Mouse (Mus musculus): ENCODE results near the gene Cacna1a. TPM values are rescaled to one million over a fixed set of nuclear protein-coding genes. Genes with fewer than 3 reads are reported as not detected.

Gene Cacna1a
- polyA plus RNA-seq, 1 experiment: 10.4 TPM

- DNase-seq (ENCODE audit: low read depth): no peak
These were observed 151.1 kb downstream of the Cacna1a start for GRCm38 (mm10) chr8:84539376-84539775.

- DNase-seq (ENCODE audit: low read depth): no peak
These were observed 154.2 kb downstream of the Cacna1a start for GRCm38 (mm10) chr8:84542481-84542880.

- no peak for DNase-seq (ENCODE audit: low read depth)
These were observed 157.3 kb downstream of the Cacna1a start for GRCm38 (mm10) chr8:84545522-84545921.

DNA sequence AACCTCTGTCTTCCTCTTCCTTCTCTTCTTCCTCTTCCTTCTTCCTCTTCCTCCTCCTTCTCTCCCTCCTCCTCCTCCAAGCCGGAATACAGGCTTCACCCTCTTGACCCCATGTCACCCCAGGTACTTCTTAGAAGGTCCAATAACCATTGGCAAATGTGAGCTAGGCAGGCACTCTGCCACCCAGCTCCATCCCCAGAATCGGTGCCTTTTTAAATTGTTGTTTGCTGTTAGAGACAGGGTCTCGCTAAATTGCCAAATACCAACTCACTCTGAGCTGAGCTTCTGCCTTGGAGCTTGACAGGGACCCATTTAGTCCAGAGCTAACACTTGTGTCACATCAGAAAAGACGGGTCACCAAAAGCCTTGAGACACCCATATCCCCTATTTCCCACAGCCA lies 164.2 kb downstream of the Cacna1a start:
- no peak for DNase-seq (ENCODE audit: low read depth)

DNA sequence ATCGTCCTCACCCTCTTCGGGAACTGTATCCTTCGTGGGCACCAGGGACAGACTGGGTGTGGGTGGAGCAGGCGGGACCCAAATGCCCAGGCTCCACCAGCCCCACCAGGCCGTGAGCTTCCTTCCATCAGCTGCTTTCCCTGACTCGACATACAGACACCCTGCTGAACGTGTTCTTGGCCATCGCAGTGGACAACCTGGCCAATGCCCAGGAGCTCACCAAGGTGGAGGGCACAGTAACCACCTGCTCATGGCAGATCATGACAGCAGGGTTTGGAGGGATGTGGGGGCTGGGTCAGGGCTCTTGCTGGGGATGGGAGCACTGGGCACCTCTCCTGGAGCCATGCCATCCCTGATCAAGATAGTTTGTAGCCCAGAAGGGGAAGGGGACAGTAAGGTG lies 164.9 kb downstream of the Cacna1a start:
- DNase-seq (ENCODE audit: low read depth): no peak

DNA sequence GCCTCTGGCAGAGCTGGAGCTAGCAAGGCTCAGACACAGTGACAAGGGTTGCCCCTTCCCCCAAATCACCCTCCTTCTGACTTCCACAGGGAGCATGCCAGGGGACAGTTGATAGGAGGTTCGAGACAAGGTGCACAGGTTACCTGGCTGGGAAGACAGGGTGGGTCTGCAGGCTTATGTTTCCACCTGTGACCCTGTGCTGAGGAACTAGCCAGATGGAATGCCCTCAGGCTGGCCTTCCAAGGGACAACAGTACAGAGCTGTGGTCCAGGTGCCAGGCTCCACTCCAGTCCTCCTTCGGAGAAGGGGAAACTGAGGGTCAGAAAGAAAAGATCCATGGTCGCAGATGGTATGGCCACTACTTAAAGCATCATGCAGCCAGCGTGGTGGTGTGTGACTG lies 165.4 kb downstream of the Cacna1a start:
- no peak for DNase-seq (ENCODE audit: low read depth)

- no peak for DNase-seq (ENCODE audit: low read depth)
These were observed 166.2 kb downstream of the Cacna1a start for GRCm38 (mm10) chr8:84554301-84555027.

DNA sequence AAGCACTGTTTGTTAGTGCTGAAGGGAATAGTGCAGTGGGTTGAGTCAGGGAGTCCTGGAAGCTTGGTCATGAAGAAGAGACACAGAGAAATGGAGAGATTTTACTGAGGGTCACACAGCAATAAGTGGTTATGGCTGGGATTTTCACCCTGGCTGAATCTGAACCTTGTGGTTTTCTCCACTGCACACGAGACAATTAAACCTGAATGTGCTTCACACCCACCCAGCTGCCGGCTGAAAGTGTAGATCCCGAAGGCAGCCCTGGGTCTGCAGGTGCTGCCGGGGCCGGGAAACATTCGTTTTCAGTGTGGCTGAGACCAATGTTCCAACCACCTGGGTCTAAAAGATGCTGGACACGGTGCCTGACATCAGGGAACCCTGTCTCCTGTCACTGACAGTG lies 167.0 kb downstream of the Cacna1a start:
- no peak for DNase-seq (ENCODE audit: low read depth)

- DNase-seq (ENCODE audit: low read depth): no peak
These were observed 169.7 kb downstream of the Cacna1a start for GRCm38 (mm10) chr8:84557936-84558335.

GRCm38 (mm10) chr8:84559121-84559604 lies 170.9 kb downstream of the Cacna1a start:
- no peak for DNase-seq (ENCODE audit: low read depth)

GRCm38 (mm10) chr8:84561698-84562097 lies 173.5 kb downstream of the Cacna1a start:
- DNase-seq (ENCODE audit: low read depth): no peak

DNA sequence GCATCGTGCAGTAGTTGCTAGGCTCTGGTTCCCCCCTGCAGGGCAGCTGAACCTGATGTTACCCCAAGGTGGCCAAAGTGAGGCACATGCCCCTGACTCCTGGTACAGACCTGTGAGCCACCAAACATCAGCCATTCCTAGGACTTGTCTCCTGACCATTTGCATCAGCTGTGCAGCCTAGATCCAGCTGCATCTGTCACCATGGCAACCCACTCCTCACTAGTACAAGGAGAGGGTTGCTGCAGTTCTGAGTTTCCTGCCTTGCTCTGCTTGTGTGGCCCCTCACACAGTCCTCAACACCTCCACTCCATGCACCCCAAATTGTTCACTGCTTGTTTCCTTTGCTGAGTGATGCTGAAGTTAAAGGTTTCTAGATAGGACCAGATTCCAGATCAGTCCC lies 175.8 kb downstream of the Cacna1a start:
- no peak for DNase-seq (ENCODE audit: low read depth)

- no peak for DNase-seq (ENCODE audit: low read depth)
These were observed 177.5 kb downstream of the Cacna1a start for GRCm38 (mm10) chr8:84565577-84566360.

- DNase-seq (ENCODE audit: low read depth): no peak
These were observed 178.7 kb downstream of the Cacna1a start for GRCm38 (mm10) chr8:84566816-84567413.

DNA sequence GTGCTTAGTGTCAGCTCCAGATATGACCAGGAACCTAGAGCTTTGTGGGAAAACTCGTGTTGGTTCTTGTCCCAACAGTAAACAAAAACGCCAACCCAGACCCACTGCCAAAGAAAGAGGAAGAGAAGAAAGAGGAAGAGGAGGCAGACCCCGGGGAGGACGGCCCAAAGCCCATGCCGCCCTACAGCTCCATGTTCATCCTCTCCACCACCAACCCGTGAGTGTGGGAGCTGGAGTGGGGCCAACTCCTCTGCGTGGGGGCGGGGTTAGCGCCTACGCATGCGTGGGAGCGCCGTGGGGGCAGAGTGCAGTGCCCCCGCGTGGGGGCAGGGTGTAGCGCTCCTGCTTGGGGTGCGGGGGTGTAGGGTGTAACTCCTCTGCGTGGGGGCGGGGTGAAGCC lies 179.3 kb downstream of the Cacna1a start:
- no peak for DNase-seq (ENCODE audit: low read depth)

DNA sequence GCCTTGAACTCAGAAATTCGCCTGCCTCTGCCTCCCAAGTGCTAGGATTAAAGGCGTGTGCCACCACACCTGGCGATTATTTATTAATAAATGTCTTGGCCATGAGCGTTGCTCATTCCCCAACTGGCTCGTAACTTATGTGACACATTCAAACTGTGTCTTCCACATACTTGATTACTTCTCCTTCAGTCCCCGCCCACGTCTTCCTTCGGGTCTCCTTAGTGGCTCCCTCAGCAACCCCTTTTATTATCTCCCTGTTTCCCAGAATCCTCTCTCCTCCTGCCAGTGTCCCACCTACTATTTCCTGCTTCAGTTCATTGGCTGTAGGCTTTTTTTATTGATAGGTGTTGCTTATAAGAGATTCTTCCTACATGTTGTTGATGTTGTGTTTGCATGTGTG lies 180.5 kb downstream of the Cacna1a start:
- no peak for DNase-seq (ENCODE audit: low read depth)

GRCm38 (mm10) chr8:84569921-84570673 lies 181.9 kb downstream of the Cacna1a start:
- DNase-seq (ENCODE audit: low read depth): no peak

DNA sequence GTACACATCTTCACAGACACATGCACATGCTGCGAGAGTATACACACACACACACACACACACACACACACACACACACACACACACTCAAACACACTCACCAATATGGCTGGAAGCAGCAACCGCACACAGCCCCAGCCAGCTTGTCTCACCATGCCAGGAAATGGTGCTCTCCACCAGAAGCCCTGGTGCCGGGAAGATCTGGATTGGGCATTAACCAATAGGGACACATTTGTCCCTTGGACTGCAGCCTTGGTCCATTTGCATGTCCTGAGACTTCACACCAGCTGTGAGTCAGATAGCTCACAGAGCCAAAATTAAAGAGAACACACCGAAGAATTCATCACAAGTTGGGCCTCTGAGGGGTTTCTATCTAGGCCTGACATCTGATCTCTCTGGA lies 189.2 kb downstream of the Cacna1a start:
- no peak for DNase-seq (ENCODE audit: low read depth)

DNA sequence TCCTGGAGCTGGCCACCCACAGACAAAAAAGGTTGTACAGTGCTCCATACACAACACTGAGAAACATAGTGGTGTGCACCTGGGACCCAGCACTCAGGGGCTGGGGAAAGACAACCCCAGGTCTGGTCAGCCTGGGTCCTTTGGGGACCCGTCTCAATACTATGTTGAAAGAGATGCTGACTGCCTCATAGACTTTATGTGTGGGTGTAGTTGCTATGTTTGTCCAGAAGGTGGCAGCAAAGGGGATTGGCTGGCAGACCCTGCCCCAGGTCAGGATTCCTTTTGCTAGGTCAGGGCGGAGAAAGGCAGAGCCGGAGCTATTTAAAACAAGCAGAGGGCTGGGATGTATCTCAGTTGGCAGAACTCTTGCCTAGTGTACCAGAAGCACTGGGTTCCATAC lies 191.4 kb downstream of the Cacna1a start:
- DNase-seq (ENCODE audit: low read depth): no peak

DNA sequence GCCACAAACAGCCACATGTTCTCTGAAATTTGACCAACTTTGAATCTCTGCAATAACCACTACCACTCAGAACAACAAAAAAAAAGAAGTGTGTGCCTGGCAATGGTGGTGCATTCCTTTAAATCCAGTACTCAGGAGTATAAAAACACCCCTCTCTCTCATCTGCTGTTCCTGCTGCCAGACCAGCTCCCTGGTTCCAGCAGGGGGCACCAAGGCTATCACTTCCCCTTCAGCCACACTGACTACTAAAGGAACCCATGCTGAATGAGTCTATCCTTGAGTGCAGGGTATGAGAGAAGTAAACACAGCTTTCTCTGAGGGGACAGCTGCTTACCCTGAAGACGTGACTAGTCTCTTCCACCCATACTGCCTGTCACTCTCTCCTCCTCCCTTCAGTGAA lies 197.1 kb downstream of the Cacna1a start:
- no peak for DNase-seq (ENCODE audit: low read depth)

- DNase-seq (ENCODE audit: low read depth): no peak
These were observed 198.0 kb downstream of the Cacna1a start for GRCm38 (mm10) chr8:84586221-84586620.

DNA sequence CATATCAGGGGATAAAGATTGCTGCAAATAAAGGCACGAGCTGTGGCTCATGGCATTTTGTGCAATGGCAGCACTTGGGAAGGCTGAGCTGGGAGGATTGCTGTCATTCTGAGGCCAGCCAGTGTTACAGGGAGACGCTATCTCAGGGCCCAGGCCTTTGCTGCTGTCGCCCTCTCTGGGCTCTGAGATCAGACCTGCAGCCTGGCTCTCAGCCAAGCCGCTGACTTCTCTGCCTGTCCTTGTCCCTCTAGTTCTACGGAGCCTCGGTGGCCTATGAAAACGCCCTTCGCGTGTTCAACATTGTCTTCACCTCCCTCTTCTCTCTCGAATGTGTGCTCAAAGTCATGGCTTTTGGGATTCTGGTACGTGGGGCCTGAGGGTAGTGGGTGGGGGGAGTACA lies 200.3 kb downstream of the Cacna1a start:
- no peak for DNase-seq (ENCODE audit: low read depth)

Measured in gonadal fat pad, adult 2 months (tissue).